In genomic region chr6:52221993-52222685, GRCm38 (mm10) we compare ENCODE assay signal across 9 mouse cellular contexts. TPM values are rescaled to one million over a fixed set of nuclear protein-coding genes. Genes with fewer than 3 reads are reported as not detected.
DNase-seq lines count a peak whose midpoint lies in the region; ATAC-seq and TF ChIP-seq lines count a peak whose summit lies in the region.
"Had no signal": no experiment of that assay in that cellular context is flagged by ENCODE, and none has a peak within 500 bp of the region (broad histone marks: within the 10 kb centered on the region; RNA-seq: fewer than 3 reads in every experiment).

No protein-coding gene starts in this region.

- ATAC-seq in forebrain, embryonic 13.5 days = no peak
- ATAC-seq in limb, embryonic 13.5 days (ENCODE audit: low FRiP score, low read depth) = peak; percentile 45
- 0 out of 2 replicates have a peak, but pooled peaks have one; percentile 1 for ATAC-seq in stomach, embryonic 16.5 days (ENCODE audit: insufficient read depth, low FRiP score)

- WGBS in forebrain, embryonic 13.5 days = 4% methylated on average over 21 of the region's 21 CpGs
- WGBS in limb, embryonic 13.5 days = under 1% methylated on average over 21 of the region's 21 CpGs
- WGBS in stomach, embryonic 16.5 days = 20% methylated on average over 21 of the region's 21 CpGs

- TF ChIP-seq POLR2A in testis, adult 2 months (IDR thresholded peaks at IDR 0.05; ENCODE audit: control insufficient read depth, low read depth, low read length) = no peak

- TF ChIP-seq CTCF in testis, adult 2 months (IDR thresholded peaks at IDR 0.05; ENCODE audit: control insufficient read depth, insufficient read depth, insufficient replicate concordance, low read depth, low read length) = no peak

- H3K36me3 ChIP-seq in testis, adult 2 months (ENCODE audit: control insufficient read depth, insufficient read depth, low read length) = no peaks in the 10 kb centered on the region
- no peaks in the 10 kb centered on the region for H3K36me3 ChIP-seq in forebrain, embryonic 13.5 days (ENCODE audit: poor library complexity, severe bottlenecking)
- H3K36me3 ChIP-seq in limb, embryonic 13.5 days = peaks cover 18% of the 10 kb centered on the region
- H3K36me3 ChIP-seq in stomach, embryonic 16.5 days (ENCODE audit: control insufficient read depth, insufficient read depth, low read length) = no peaks in the 10 kb centered on the region

- peak overlapping the region; percentile 31; the same call in 1 of the 2 replicates for H3K4me3 ChIP-seq in testis, adult 2 months (ENCODE audit: control insufficient read depth, low read depth, low read length)
- peak overlapping the region; percentile 44 for H3K4me3 ChIP-seq in forebrain, embryonic 13.5 days
- peak overlapping the region; percentile 86 for H3K4me3 ChIP-seq in limb, embryonic 13.5 days
- H3K4me3 ChIP-seq in stomach, embryonic 16.5 days (replicated peaks; ENCODE audit: low read length) = peak overlapping the region; percentile 69

- peak overlapping the region; percentile 72 for H3K4me2 ChIP-seq in forebrain, embryonic 13.5 days
- peak overlapping the region; percentile 93 for H3K4me2 ChIP-seq in limb, embryonic 13.5 days (replicated peaks)
- H3K4me2 ChIP-seq in stomach, embryonic 16.5 days (ENCODE audit: low read depth, low read length) = peak overlapping the region; percentile 97

- H3K27ac ChIP-seq in testis, adult 2 months (ENCODE audit: control insufficient read depth, insufficient read depth, low read depth, low read length) = no peak overlapping the region
- H3K27ac ChIP-seq in forebrain, embryonic 13.5 days = no peak overlapping the region
- peak overlapping the region; percentile 99 for H3K27ac ChIP-seq in limb, embryonic 13.5 days
- H3K27ac ChIP-seq in stomach, embryonic 16.5 days (ENCODE audit: low read length) = peak overlapping the region; percentile 30; the same call in 1 of the 2 replicates

- DNase-seq in testis, postnatal 14 days (ENCODE audit: low spot score) = no peak
- DNase-seq in layer of hippocampus, postnatal 25 days (ENCODE audit: extremely low spot score in 1 of 2, low spot score in 1 of 2) = no peak
- DNase-seq in MN1 (ENCODE audit: low spot score) = no peak
- DNase-seq in lung, postnatal 36 days = no peak

- H3K27me3 ChIP-seq in testis, adult 2 months (ENCODE audit: control insufficient read depth, insufficient read depth, low read length) = peaks cover 25% of the 10 kb centered on the region
- peaks cover 100% of the 10 kb centered on the region for H3K27me3 ChIP-seq in forebrain, embryonic 13.5 days
- 0 out of 2 replicates have a peak, but pooled peaks cover 2% of the 10 kb centered on the region for H3K27me3 ChIP-seq in limb, embryonic 13.5 days
- peaks cover 93% of the 10 kb centered on the region for H3K27me3 ChIP-seq in stomach, embryonic 16.5 days (ENCODE audit: control insufficient read depth, insufficient read depth, low read length)

- H3K9me3 ChIP-seq in forebrain, embryonic 13.5 days (replicated peaks) = no peaks in the 10 kb centered on the region
- no peaks in the 10 kb centered on the region for H3K9me3 ChIP-seq in limb, embryonic 13.5 days
- no peaks in the 10 kb centered on the region for H3K9me3 ChIP-seq in stomach, embryonic 16.5 days (replicated peaks; ENCODE audit: control insufficient read depth, low read length)

- H3K9ac ChIP-seq in forebrain, embryonic 13.5 days = no peak overlapping the region
- H3K9ac ChIP-seq in limb, embryonic 13.5 days = peak overlapping the region; percentile 99
- no peak overlapping the region for H3K9ac ChIP-seq in stomach, embryonic 16.5 days (ENCODE audit: low read length)

- peaks cover 24% of the 10 kb centered on the region for H3K4me1 ChIP-seq in testis, adult 2 months (ENCODE audit: control insufficient read depth, insufficient read depth, low read length)
- peaks cover 13% of the 10 kb centered on the region for H3K4me1 ChIP-seq in forebrain, embryonic 13.5 days
- H3K4me1 ChIP-seq in limb, embryonic 13.5 days = peaks cover 53% of the 10 kb centered on the region
- H3K4me1 ChIP-seq in stomach, embryonic 16.5 days (ENCODE audit: control insufficient read depth, insufficient read depth, low read length) = peaks cover 8% of the 10 kb centered on the region; the same call in 1 of the 2 replicates

RNA-seq across cellular contexts. Expression of gene Hoxa7, which starts 0.5 kb away (rescaled TPM):
- polyA plus RNA-seq in testis, adult 2 months (2012; rRNA removed) = 0.48 and 0.72 TPM in 2 replicates
- not detected in 2 replicates for polyA plus RNA-seq in forebrain, embryonic 13.5 days (2015; fragmentation: Nextera tagmentation; extraction: Ambion mirVana)
- 11.8 and 13.1 TPM in 2 replicates for polyA plus RNA-seq in limb, embryonic 13.5 days (2015; fragmentation: Nextera tagmentation; extraction: Ambion mirVana)
- 10.8 and 12.3 TPM in 2 replicates for polyA plus RNA-seq in stomach, embryonic 16.5 days (2015; fragmentation: Nextera tagmentation; extraction: Ambion mirVana)
- not detected for total RNA-seq in layer of hippocampus, postnatal 25 days (2021)

RNA-seq across cellular contexts. Expression of gene Hoxa9, which starts 8.8 kb away (rescaled TPM):
- 0.52 and 1.9 TPM in 2 replicates for polyA plus RNA-seq in testis, adult 2 months (2012; rRNA removed)
- not detected in 2 replicates for polyA plus RNA-seq in forebrain, embryonic 13.5 days (2015; fragmentation: Nextera tagmentation; extraction: Ambion mirVana)
- polyA plus RNA-seq in limb, embryonic 13.5 days (2015; fragmentation: Nextera tagmentation; extraction: Ambion mirVana) = 58.3 and 63.5 TPM in 2 replicates
- polyA plus RNA-seq in stomach, embryonic 16.5 days (2015; fragmentation: Nextera tagmentation; extraction: Ambion mirVana) = 0.50 and 1.2 TPM in 2 replicates
- not detected for total RNA-seq in layer of hippocampus, postnatal 25 days (2021)
- polyA plus RNA-seq: erythroblast, embryonic 14.5 days had no signal

RNA-seq across cellular contexts. Expression of gene Gm28308, which starts 9.0 kb away (rescaled TPM):
- polyA plus RNA-seq in testis, adult 2 months (2012; rRNA removed) = not detected in 2 replicates
- not detected in 2 replicates for polyA plus RNA-seq in forebrain, embryonic 13.5 days (2015; fragmentation: Nextera tagmentation; extraction: Ambion mirVana)
- 0.29 TPM in 1 of 2 replicates, not detected in the other for polyA plus RNA-seq in limb, embryonic 13.5 days (2015; fragmentation: Nextera tagmentation; extraction: Ambion mirVana)
- polyA plus RNA-seq in stomach, embryonic 16.5 days (2015; fragmentation: Nextera tagmentation; extraction: Ambion mirVana) = not detected in 2 replicates
- total RNA-seq in layer of hippocampus, postnatal 25 days (2021) = not detected
- polyA plus RNA-seq: erythroblast, embryonic 14.5 days had no signal

RNA-seq across cellular contexts. Expression of gene Hoxa3, which starts 9.0 kb away (rescaled TPM):
- 5.4 and 5.8 TPM in 2 replicates for polyA plus RNA-seq in testis, adult 2 months (2012; rRNA removed)
- not detected in 2 replicates for polyA plus RNA-seq in forebrain, embryonic 13.5 days (2015; fragmentation: Nextera tagmentation; extraction: Ambion mirVana)
- 5.9 and 6.3 TPM in 2 replicates for polyA plus RNA-seq in limb, embryonic 13.5 days (2015; fragmentation: Nextera tagmentation; extraction: Ambion mirVana)
- 6.0 and 7.4 TPM in 2 replicates for polyA plus RNA-seq in stomach, embryonic 16.5 days (2015; fragmentation: Nextera tagmentation; extraction: Ambion mirVana)
- not detected for total RNA-seq in layer of hippocampus, postnatal 25 days (2021)
- polyA plus RNA-seq: erythroblast, embryonic 14.5 days had no signal

RNA-seq across cellular contexts. Expression of gene Hoxa6, which starts 13.6 kb away (rescaled TPM):
- 0.21 TPM in 1 of 2 replicates, not detected in the other for polyA plus RNA-seq in testis, adult 2 months (2012; rRNA removed)
- not detected in 2 replicates for polyA plus RNA-seq in forebrain, embryonic 13.5 days (2015; fragmentation: Nextera tagmentation; extraction: Ambion mirVana)
- 0.97 and 1.2 TPM in 2 replicates for polyA plus RNA-seq in limb, embryonic 13.5 days (2015; fragmentation: Nextera tagmentation; extraction: Ambion mirVana)
- polyA plus RNA-seq in stomach, embryonic 16.5 days (2015; fragmentation: Nextera tagmentation; extraction: Ambion mirVana) = 1.3 and 1.4 TPM in 2 replicates
- total RNA-seq in layer of hippocampus, postnatal 25 days (2021) = not detected
- polyA plus RNA-seq: erythroblast, embryonic 14.5 days had no signal

Comparison
In these comparisons a context has a peak if more than half of its experiments do, and no peak if none do; other contexts are left out.
1. H3K27ac ChIP-seq: peak in limb, embryonic 13.5 days (single experiment) and stomach, embryonic 16.5 days (single experiment); none in testis, adult 2 months (single experiment) and forebrain, embryonic 13.5 days (single experiment).
2. H3K4me3 ChIP-seq: peak in every context shown above with its lines; median percentile 86 in limb, embryonic 13.5 days; 69 in stomach, embryonic 16.5 days; 44 in forebrain, embryonic 13.5 days; 31 in testis, adult 2 months.
3. RNA of gene Hoxa9, which starts 8.8 kb away (polyA plus RNA-seq): 58.3 to 63.5 TPM in limb, embryonic 13.5 days; 0.52 to 1.9 TPM in testis, adult 2 months, 0.50 to 1.2 TPM in stomach, embryonic 16.5 days and not detected in forebrain, embryonic 13.5 days; every median in the first group is over 10 times any median in the second.
4. Peak in every context shown above with its lines, with median percentiles within 50 percentile points of each other: H3K4me2 ChIP-seq.